Mouse (Mus musculus): ENCODE results near the gene Ergic1. TPM values are rescaled to one million over a fixed set of nuclear protein-coding genes. Genes with fewer than 3 reads are reported as not detected.
A peak's percentile ranks its signal among the peaks of the same experiment; 100 is the strongest.

Gene Ergic1
- polyA plus RNA-seq, 1 experiment: 26.5 TPM

- TF ChIP-seq GATA1 (IDR thresholded peaks at IDR 0.05; ENCODE audit: borderline replicate concordance, low read length) (no peak), FLI1 (IDR thresholded peaks at IDR 0.05; ENCODE audit: low read length) (no peak)
- Histone ChIP-seq H3K4me3 (replicated peaks) (no peak overlapping the region), H3K4me1 (peaks cover 81% of the 10 kb centered on the region), H3K36me3 (replicated peaks; ENCODE audit: low read length) (peaks cover 82% of the 10 kb centered on the region), H3K27me3 (replicated peaks) (no peaks in the 10 kb centered on the region), H3K9me3 (peaks cover 17% of the 10 kb centered on the region)
Measured at GRCm38 (mm10) chr17:26580873-26581401, 19.6 kb downstream of the Ergic1 start.

DNA sequence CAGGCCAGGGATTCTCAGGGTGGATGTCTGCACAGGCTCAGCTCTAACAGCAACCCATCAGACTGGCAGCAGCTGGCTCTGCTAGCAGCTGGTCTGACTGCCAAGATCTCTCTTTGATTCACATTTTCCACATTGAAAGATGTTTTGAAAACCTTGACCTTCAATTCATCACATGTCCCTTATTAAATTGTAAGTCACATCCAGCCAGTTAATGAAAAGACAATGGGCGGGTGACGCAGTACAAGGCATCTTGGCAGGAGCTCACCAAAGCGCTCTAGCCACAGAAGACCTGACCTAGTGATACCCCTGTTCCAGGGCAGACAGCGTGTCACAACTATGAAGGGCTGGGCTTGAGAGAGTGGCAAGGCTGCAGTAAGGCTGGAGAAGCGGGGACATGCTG, 21.0 kb downstream of the Ergic1 start:
- H3K4me3 ChIP-seq (replicated peaks): no peak overlapping the region
- H3K36me3 ChIP-seq (replicated peaks; ENCODE audit: low read length): peaks cover 76% of the 10 kb centered on the region
- TF ChIP-seq GATA1 (IDR thresholded peaks at IDR 0.05; ENCODE audit: borderline replicate concordance, low read length): no peak
- TF ChIP-seq FLI1 (IDR thresholded peaks at IDR 0.05; ENCODE audit: low read length): no peak
- peaks cover 17% of the 10 kb centered on the region for H3K9me3 ChIP-seq
- peaks cover 73% of the 10 kb centered on the region for H3K4me1 ChIP-seq
- H3K27me3 ChIP-seq (replicated peaks): no peaks in the 10 kb centered on the region

GRCm38 (mm10) chr17:26583056-26583455, 21.8 kb downstream of the Ergic1 start:
- peaks cover 76% of the 10 kb centered on the region for H3K36me3 ChIP-seq (replicated peaks; ENCODE audit: low read length)
- TF ChIP-seq GATA1 (IDR thresholded peaks at IDR 0.05; ENCODE audit: borderline replicate concordance, low read length) (no peak), FLI1 (IDR thresholded peaks at IDR 0.05; ENCODE audit: low read length) (no peak)
- peaks cover 65% of the 10 kb centered on the region for H3K4me1 ChIP-seq
- peaks cover 17% of the 10 kb centered on the region for H3K9me3 ChIP-seq
- peak overlapping the region; percentile 1 for H3K4me3 ChIP-seq (replicated peaks)
- no peaks in the 10 kb centered on the region for H3K27me3 ChIP-seq (replicated peaks)

- Histone ChIP-seq H3K36me3 (replicated peaks; ENCODE audit: low read length) (peaks cover 75% of the 10 kb centered on the region), H3K9me3 (peaks cover 17% of the 10 kb centered on the region), H3K4me3 (replicated peaks) (peak overlapping the region; percentile 38), H3K27me3 (replicated peaks) (no peaks in the 10 kb centered on the region), H3K4me1 (peaks cover 62% of the 10 kb centered on the region)
- TF ChIP-seq FLI1 (IDR thresholded peaks at IDR 0.05; ENCODE audit: low read length): no peak
- no peak for TF ChIP-seq GATA1 (IDR thresholded peaks at IDR 0.05; ENCODE audit: borderline replicate concordance, low read length)
Measured at GRCm38 (mm10) chr17:26583606-26584005, 22.3 kb downstream of the Ergic1 start.

DNA sequence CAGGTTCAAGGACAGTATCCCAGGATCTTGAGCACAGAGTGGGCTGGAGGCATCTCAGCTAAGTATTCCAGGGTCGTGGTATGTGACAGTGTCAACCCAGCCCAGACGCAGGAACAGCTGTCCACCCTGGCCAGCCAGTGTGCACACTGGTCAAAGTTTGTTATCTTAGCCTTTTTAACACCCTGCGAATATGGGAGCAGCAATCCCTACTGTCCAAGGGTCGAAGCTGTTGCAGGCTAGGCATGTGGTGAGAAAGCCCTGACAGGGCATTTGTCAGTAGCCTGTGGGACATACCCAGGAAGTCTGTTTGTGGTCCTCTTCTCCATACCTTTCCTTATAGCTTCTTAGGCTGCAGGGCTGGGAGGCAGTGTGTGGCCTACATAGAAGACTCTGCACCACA, 22.8 kb downstream of the Ergic1 start:
- Histone ChIP-seq H3K4me3 (replicated peaks) (peak overlapping the region; percentile 80), H3K4me1 (peaks cover 62% of the 10 kb centered on the region), H3K27me3 (replicated peaks) (no peaks in the 10 kb centered on the region), H3K9me3 (peaks cover 17% of the 10 kb centered on the region), H3K36me3 (replicated peaks; ENCODE audit: low read length) (peaks cover 74% of the 10 kb centered on the region)
- no peak for TF ChIP-seq FLI1 (IDR thresholded peaks at IDR 0.05; ENCODE audit: low read length)
- no peak for TF ChIP-seq GATA1 (IDR thresholded peaks at IDR 0.05; ENCODE audit: borderline replicate concordance, low read length)

GRCm38 (mm10) chr17:26584558-26585136, 23.4 kb downstream of the Ergic1 start:
- no peak for TF ChIP-seq GATA1 (IDR thresholded peaks at IDR 0.05; ENCODE audit: borderline replicate concordance, low read length)
- no peak for TF ChIP-seq FLI1 (IDR thresholded peaks at IDR 0.05; ENCODE audit: low read length)
- Histone ChIP-seq H3K4me3 (replicated peaks) (peak overlapping the region; percentile 80), H3K4me1 (peaks cover 61% of the 10 kb centered on the region), H3K36me3 (replicated peaks; ENCODE audit: low read length) (peaks cover 70% of the 10 kb centered on the region), H3K27me3 (replicated peaks) (no peaks in the 10 kb centered on the region), H3K9me3 (peaks cover 17% of the 10 kb centered on the region)

- TF ChIP-seq GATA1 (IDR thresholded peaks at IDR 0.05; ENCODE audit: borderline replicate concordance, low read length) (no peak), FLI1 (IDR thresholded peaks at IDR 0.05; ENCODE audit: low read length) (no peak)
- H3K27me3 ChIP-seq (replicated peaks): no peaks in the 10 kb centered on the region
- peaks cover 69% of the 10 kb centered on the region for H3K4me1 ChIP-seq
- H3K4me3 ChIP-seq (replicated peaks): no peak overlapping the region
- H3K36me3 ChIP-seq (replicated peaks; ENCODE audit: low read length): peaks cover 49% of the 10 kb centered on the region
- H3K9me3 ChIP-seq: no peaks in the 10 kb centered on the region
Measured at GRCm38 (mm10) chr17:26587961-26588487, 26.7 kb downstream of the Ergic1 start.

DNA sequence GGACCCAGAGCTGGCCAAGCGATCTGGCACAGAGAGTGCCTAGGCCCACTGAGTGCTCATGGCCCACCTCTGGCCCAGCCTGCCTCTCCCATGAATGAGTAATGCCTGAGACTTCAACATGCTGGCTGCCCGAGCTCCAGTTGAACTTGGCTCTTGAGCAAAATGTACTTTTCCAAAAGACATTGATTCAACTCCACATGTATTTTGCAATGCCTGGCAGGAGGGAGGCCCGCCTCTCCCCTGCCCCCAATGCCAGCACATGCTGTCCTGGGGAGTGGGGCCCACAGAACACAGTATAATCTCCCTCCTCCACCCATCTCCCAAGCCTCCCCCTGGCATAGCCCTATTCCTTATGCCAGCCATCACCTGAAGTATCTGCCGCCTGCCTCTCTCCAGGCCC, 31.2 kb downstream of the Ergic1 start:
- no peak overlapping the region for H3K4me3 ChIP-seq (replicated peaks)
- no peaks in the 10 kb centered on the region for H3K27me3 ChIP-seq (replicated peaks)

GRCm38 (mm10) chr17:26593199-26593598, 31.9 kb downstream of the Ergic1 start:
- peaks cover 87% of the 10 kb centered on the region for H3K4me1 ChIP-seq
- H3K27me3 ChIP-seq (replicated peaks): no peaks in the 10 kb centered on the region
- peaks cover 29% of the 10 kb centered on the region for H3K36me3 ChIP-seq (replicated peaks; ENCODE audit: low read length)
- H3K4me3 ChIP-seq (replicated peaks): no peak overlapping the region
- H3K9me3 ChIP-seq: no peaks in the 10 kb centered on the region
- no peak for TF ChIP-seq FLI1 (IDR thresholded peaks at IDR 0.05; ENCODE audit: low read length)

More for the DNA sequence above, 31.2 kb downstream of the Ergic1 start:
- Histone ChIP-seq H3K36me3 (replicated peaks; ENCODE audit: low read length) (peaks cover 36% of the 10 kb centered on the region), H3K9me3 (no peaks in the 10 kb centered on the region), H3K4me1 (peaks cover 80% of the 10 kb centered on the region)
- TF ChIP-seq FLI1 (IDR thresholded peaks at IDR 0.05; ENCODE audit: low read length) (no peak), GATA1 (IDR thresholded peaks at IDR 0.05; ENCODE audit: borderline replicate concordance, low read length) (no peak)

DNA sequence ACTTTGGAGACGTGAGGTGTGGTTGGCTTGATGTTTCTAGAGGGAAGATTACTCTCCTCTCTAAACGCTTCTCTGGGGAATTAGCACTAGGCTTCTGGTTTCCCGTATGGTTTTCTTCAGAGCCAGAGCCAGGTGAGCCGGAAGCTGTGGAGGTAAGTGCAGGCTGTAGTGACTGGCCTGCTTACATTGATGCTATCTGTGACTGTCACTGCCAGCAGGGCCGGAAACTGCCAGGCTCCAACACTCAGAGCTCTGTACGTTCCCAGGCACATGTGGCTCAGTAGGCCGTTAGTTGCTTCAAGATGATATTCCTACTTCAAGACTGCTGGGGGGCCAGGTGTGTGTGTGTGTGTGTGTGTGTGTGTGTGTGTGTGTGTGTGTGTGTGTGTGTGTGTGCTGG, 32.9 kb downstream of the Ergic1 start:
- Histone ChIP-seq H3K4me1 (peaks cover 89% of the 10 kb centered on the region), H3K27me3 (replicated peaks) (no peaks in the 10 kb centered on the region), H3K9me3 (no peaks in the 10 kb centered on the region), H3K4me3 (replicated peaks) (no peak overlapping the region), H3K36me3 (replicated peaks; ENCODE audit: low read length) (peaks cover 26% of the 10 kb centered on the region)
- TF ChIP-seq GATA1 (IDR thresholded peaks at IDR 0.05; ENCODE audit: borderline replicate concordance, low read length): no peak
- TF ChIP-seq FLI1 (IDR thresholded peaks at IDR 0.05; ENCODE audit: low read length): no peak
